7 mouse cellular contexts compared by ENCODE assay signal in genomic region chr19:4333791-4334190, GRCm38 (mm10). TPM values are rescaled to one million over a fixed set of nuclear protein-coding genes. Genes with fewer than 3 reads are reported as not detected.
DNase-seq lines count a peak whose midpoint lies in the region; ATAC-seq and TF ChIP-seq lines count a peak whose summit lies in the region.

No protein-coding gene starts in this region.

- no peaks in the 10 kb centered on the region for H3K9me3 ChIP-seq in embryonic facial prominence, embryonic 10.5 days
- H3K9me3 ChIP-seq in intestine, postnatal 0 days (ENCODE audit: control insufficient read depth) = no peaks in the 10 kb centered on the region
- no peaks in the 10 kb centered on the region for H3K9me3 ChIP-seq in midbrain, embryonic 12.5 days

- peak; percentile 98 for DNase-seq in adrenal gland, postnatal 10 days
- DNase-seq in embryonic facial prominence, embryonic 10.5 days (ENCODE audit: low spot score) = peak; percentile 95
- peak; percentile 78 for DNase-seq in gonadal fat pad, adult 2 months (ENCODE audit: low read depth)
- DNase-seq in left cerebral cortex, postnatal 4 days = peak; percentile 96

- peak overlapping the region; percentile 73 for H3K4me2 ChIP-seq in intestine, postnatal 0 days (replicated peaks; ENCODE audit: low read depth)
- peak overlapping the region; percentile 87 for H3K4me2 ChIP-seq in midbrain, embryonic 12.5 days (replicated peaks)

- H3K9ac ChIP-seq in intestine, postnatal 0 days (ENCODE audit: low read depth, low read length) = peak overlapping the region; percentile 45
- peak overlapping the region; percentile 82 for H3K9ac ChIP-seq in midbrain, embryonic 12.5 days (replicated peaks)

- intact Hi-C loops in left cerebral cortex, postnatal 4 days (cut with DNase I) = loop anchor here (10.0 kb wide), 1 partner anchor 111 kb away; no protein-coding TSS in a partner anchor

- no peaks in the 10 kb centered on the region for H3K27me3 ChIP-seq in embryonic facial prominence, embryonic 10.5 days (replicated peaks; ENCODE audit: low read depth, poor library complexity, severe bottlenecking)
- no peaks in the 10 kb centered on the region for H3K27me3 ChIP-seq in intestine, postnatal 0 days (replicated peaks; ENCODE audit: control insufficient read depth, insufficient read depth, low read length)
- no peaks in the 10 kb centered on the region for H3K27me3 ChIP-seq in midbrain, embryonic 12.5 days
- no peaks in the 10 kb centered on the region for H3K27me3 ChIP-seq in small intestine, adult 2 months (ENCODE audit: control insufficient read depth, insufficient read depth, low read length)

- peak overlapping the region; percentile 76 for H3K4me3 ChIP-seq in embryonic facial prominence, embryonic 10.5 days
- peak overlapping the region; percentile 50 for H3K4me3 ChIP-seq in intestine, postnatal 0 days (ENCODE audit: low read depth, low read length)
- peak overlapping the region; percentile 63 for H3K4me3 ChIP-seq in midbrain, embryonic 12.5 days
- peak overlapping the region; percentile 66 for H3K4me3 ChIP-seq in small intestine, adult 2 months (ENCODE audit: low read depth, low read length)

- H3K4me1 ChIP-seq in embryonic facial prominence, embryonic 10.5 days = peaks cover 27% of the 10 kb centered on the region
- peaks cover 7% of the 10 kb centered on the region; the same call in 1 of the 2 replicates for H3K4me1 ChIP-seq in intestine, postnatal 0 days (replicated peaks; ENCODE audit: control insufficient read depth, insufficient read depth, low read length)
- peaks cover 30% of the 10 kb centered on the region for H3K4me1 ChIP-seq in midbrain, embryonic 12.5 days
- peaks cover 6% of the 10 kb centered on the region; the same call in 1 of the 2 replicates for H3K4me1 ChIP-seq in small intestine, adult 2 months (ENCODE audit: control insufficient read depth, insufficient read depth, insufficient read length, low read length)

- under 1% methylated on average over 16 of the region's 16 CpGs for WGBS in embryonic facial prominence, embryonic 10.5 days
- WGBS in intestine, postnatal 0 days = 1% methylated on average over 16 of the region's 16 CpGs
- WGBS in midbrain, embryonic 12.5 days = under 1% methylated on average over 16 of the region's 16 CpGs
- WGBS in small intestine, adult 2 months = under 1% methylated on average over 16 of the region's 16 CpGs

- TF ChIP-seq POLR2A in small intestine, adult 2 months (IDR thresholded peaks at IDR 0.05; ENCODE audit: low read depth, low read length) = peak; percentile 87

- peak; percentile 39; the same call in 1 of the 2 replicates for TF ChIP-seq CTCF in intestine, postnatal 0 days (IDR thresholded peaks at IDR 0.05; ENCODE audit: low read depth)
- TF ChIP-seq CTCF in small intestine, adult 2 months (IDR thresholded peaks at IDR 0.05; ENCODE audit: extremely low read depth, insufficient read length, insufficient replicate concordance, low read depth, low read length) = no peak

- peak; percentile 91 for ATAC-seq in intestine, postnatal 0 days
- peak; percentile 98 for ATAC-seq in midbrain, embryonic 12.5 days (ENCODE audit: low FRiP score, low read depth)

- H3K27ac ChIP-seq in embryonic facial prominence, embryonic 10.5 days (replicated peaks) = peak overlapping the region; percentile 91
- peak overlapping the region; percentile 86 for H3K27ac ChIP-seq in intestine, postnatal 0 days (ENCODE audit: low read depth, low read length)
- H3K27ac ChIP-seq in midbrain, embryonic 12.5 days (replicated peaks) = peak overlapping the region; percentile 92
- peak overlapping the region; percentile 90 for H3K27ac ChIP-seq in small intestine, adult 2 months (ENCODE audit: insufficient read depth, low read depth, low read length)

- H3K36me3 ChIP-seq in embryonic facial prominence, embryonic 10.5 days (replicated peaks) = peaks cover 63% of the 10 kb centered on the region
- peaks cover 9% of the 10 kb centered on the region for H3K36me3 ChIP-seq in intestine, postnatal 0 days (ENCODE audit: control insufficient read depth, insufficient read depth)
- H3K36me3 ChIP-seq in midbrain, embryonic 12.5 days = peaks cover 26% of the 10 kb centered on the region
- peaks cover 16% of the 10 kb centered on the region for H3K36me3 ChIP-seq in small intestine, adult 2 months (ENCODE audit: control insufficient read depth, insufficient read depth, low read length)

RNA-seq across cellular contexts. Expression of gene Grk2, which starts 27.8 kb away (rescaled TPM):
- 10 to 100 TPM; 46.3 to 54.8 TPM for total RNA-seq in adrenal gland, postnatal 10 days (2021)
- polyA plus RNA-seq in embryonic facial prominence, embryonic 10.5 days (2016; fragmentation: Nextera tagmentation; extraction: Ambion mirVana) = 12.5 and 14.8 TPM in 2 replicates
- 74.0 and 79.1 TPM in 2 replicates for polyA plus RNA-seq in gonadal fat pad, adult 2 months (2012; rRNA removed)
- 14.4 and 18.5 TPM in 2 replicates for polyA plus RNA-seq in intestine, postnatal 0 days (2015; fragmentation: Nextera tagmentation; extraction: Ambion mirVana)
- total RNA-seq in left cerebral cortex, postnatal 4 days (2021) = 100 to 1,000 TPM; 143 to 167 TPM
- polyA plus RNA-seq in midbrain, embryonic 12.5 days (2016; fragmentation: Nextera tagmentation; extraction: Ambion mirVana) = 18.4 and 19.3 TPM in 2 replicates
- polyA plus RNA-seq in small intestine, adult 2 months (2012; rRNA removed) = 64.0 and 128 TPM in 2 replicates

RNA-seq across cellular contexts. Expression of gene Ankrd13d, which starts 50.9 kb away (rescaled TPM):
- 1 to 10 TPM; 3.5 to 8.5 TPM for total RNA-seq in adrenal gland, postnatal 10 days (2021)
- polyA plus RNA-seq in embryonic facial prominence, embryonic 10.5 days (2016; fragmentation: Nextera tagmentation; extraction: Ambion mirVana) = 6.3 and 7.6 TPM in 2 replicates
- polyA plus RNA-seq in gonadal fat pad, adult 2 months (2012; rRNA removed) = 12.6 and 13.7 TPM in 2 replicates
- polyA plus RNA-seq in intestine, postnatal 0 days (2015; fragmentation: Nextera tagmentation; extraction: Ambion mirVana) = 2.0 and 2.4 TPM in 2 replicates
- 10 to 100 TPM; 98.4 to 99.3 TPM for total RNA-seq in left cerebral cortex, postnatal 4 days (2021)
- polyA plus RNA-seq in midbrain, embryonic 12.5 days (2016; fragmentation: Nextera tagmentation; extraction: Ambion mirVana) = 17.6 and 18.9 TPM in 2 replicates
- polyA plus RNA-seq in small intestine, adult 2 months (2012; rRNA removed) = 1.1 and 1.8 TPM in 2 replicates

Comparison
In these comparisons a context has a peak if more than half of its experiments do, and no peak if none do; other contexts are left out.
1. Peak in every context shown above with its lines: DNase-seq, ATAC-seq, H3K4me3 ChIP-seq and H3K27ac ChIP-seq.